Mouse (Mus musculus) Patski (cell line): ENCODE measurements around the gene Hdac5. TPM values are rescaled to one million over a fixed set of nuclear protein-coding genes. Genes with fewer than 3 reads are reported as not detected.

Experiments
- ATAC-seq: fragments of 100-300 bp; one replicate; pipeline ENCODE4 v1.8.0; 2021
- CTCF ChIA-PET: fragments of 350-600 bp; sonication (Branson Sonifier 250); formaldehyde crosslinking; loops from one replicate; lab custom pipeline; 2022; ENCODE audit warnings: inconsistent platforms; lab: Charles Lee
- POLR2A ChIA-PET: fragments of 350-600 bp; sonication (Branson Sonifier 250); formaldehyde crosslinking; loops from one replicate; lab custom pipeline; 2022; ENCODE audit warnings: antibody characterized with exemption, inconsistent platforms; lab: Charles Lee
- DNase-seq: peaks from one replicate; pipeline ENCODE4 v3.0.0-alpha.2; 2011; ENCODE audit warnings: low read depth, low spot score
- H3K27me3 ChIP-seq: fragments of 371-371 bp; one replicate; pipeline ENCODE4 v1.5.1; 2021
- CTCF ChIP-seq: fragments of 100-300 bp; IDR thresholded peaks from one replicate; pipeline ENCODE4 v1.5.1; 2021
- in situ Hi-C: fragments of 300-500 bp; cut with MboI; formaldehyde crosslinking; loops from 3 replicates; pipeline ENCODE4 v1.11.1; 2018; ENCODE audit warnings: low pct_unique_long_range_greater_than_20kb, mixed read lengths
- polyA plus RNA-seq: library from polyadenylated mRNA; unstranded; gene quantifications from one replicate; pipeline ENCODE4 v1.2.3, GENCODE M21; 2021

Gene Hdac5
- 63.8 TPM for polyA plus RNA-seq

DNA sequence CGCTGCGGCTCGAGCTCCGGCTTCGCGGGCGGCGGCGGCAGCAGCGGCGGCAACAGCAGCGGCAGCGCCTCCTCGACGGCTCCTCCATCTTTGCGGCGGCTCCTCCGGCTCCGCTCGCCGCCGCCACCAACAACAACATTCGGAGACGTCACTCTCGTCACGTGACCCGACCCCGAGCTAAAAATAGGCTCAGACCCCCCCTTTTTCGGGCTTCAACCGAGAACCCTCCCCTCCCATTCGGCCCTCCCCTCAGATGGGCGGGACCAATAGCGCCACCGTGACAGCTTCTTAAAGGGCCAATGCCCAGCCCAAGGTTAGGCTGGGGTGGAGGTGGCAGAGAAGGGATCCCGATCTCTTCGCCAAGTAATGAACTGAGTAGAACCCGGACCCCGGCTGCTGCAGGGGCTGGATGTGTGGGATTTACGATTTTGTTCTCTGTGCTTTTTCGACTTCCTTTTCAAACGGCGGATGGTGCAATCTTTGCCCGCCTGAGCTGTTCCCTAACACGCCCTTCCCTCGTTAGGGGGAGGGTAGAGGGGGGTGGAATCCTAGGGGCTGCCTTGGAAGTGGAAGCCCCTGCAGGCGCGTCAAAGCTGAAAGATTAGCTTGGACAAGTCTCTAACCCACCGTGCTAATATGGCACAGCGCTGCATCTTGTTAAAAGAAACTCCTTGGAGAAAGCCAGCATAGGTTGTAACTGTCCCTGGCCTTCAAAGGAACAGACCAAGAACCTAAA is at the start of gene Hdac5:
Gene Hdac5, minus strand, starts transcription at position 161 of the 736 bp plus-strand sequence.
- TF ChIP-seq CTCF = no peak
- ChIA-PET CTCF (interaction anchor here (0.8 to 2.0 kb wide), 5 partner anchors 11 to 74 kb away, joined by 3 to 4 read pairs (median 3); partner anchors contain the start of genes BC030867 and Tmem101), POLR2A (interaction anchor here (0.7 to 1.4 kb wide), 3 partner anchors 13 to 22 kb away, joined by 3 to 4 read pairs (median 4); no protein-coding TSS in a partner anchor)
- ATAC-seq (peak; percentile 77), DNase-seq (no peak)
- in situ Hi-C loops = no loop called here
- H3K27me3 ChIP-seq = peaks cover 8% of the 10 kb centered on the region

DNA sequence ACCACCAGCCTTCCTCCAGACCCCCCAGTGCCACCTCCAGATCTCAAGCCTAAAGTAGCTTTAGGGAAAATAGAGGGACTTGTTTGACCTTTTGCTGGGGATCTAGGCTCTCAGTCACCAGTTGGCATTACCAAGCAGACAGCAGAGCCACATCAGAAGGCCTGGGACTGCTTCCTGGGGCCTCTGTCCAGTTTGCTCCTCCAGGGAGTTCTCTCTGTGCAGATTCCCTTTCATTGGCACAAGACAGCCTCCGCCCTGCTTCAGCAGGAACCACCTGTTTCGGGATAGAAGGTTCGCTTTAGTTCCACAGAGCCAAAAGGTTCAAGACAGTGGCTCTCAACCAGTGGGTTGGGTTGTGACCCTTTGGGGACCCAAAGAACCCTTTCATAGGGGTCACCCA is 49.6 kb upstream of the Hdac5 start:
- ChIA-PET CTCF (no interaction called here), POLR2A (interaction anchor here (1.5 kb wide), 1 partner anchor 12 kb away, joined by 4 read pairs; no protein-coding TSS in a partner anchor)
- H3K27me3 ChIP-seq = peaks cover 3% of the 10 kb centered on the region
- DNase-seq = no peak
- ATAC-seq = no peak
- in situ Hi-C loops = loop anchor here (5.0 kb wide), 1 partner anchor 87 kb away; no protein-coding TSS in a partner anchor
- no peak for TF ChIP-seq CTCF

- peaks cover 9% of the 10 kb centered on the region for H3K27me3 ChIP-seq
- DNase-seq = no peak
- POLR2A ChIA-PET = interaction anchor here (0.6 kb wide), 1 partner anchor 1419 kb away, joined by 3 read pairs; no protein-coding TSS in a partner anchor
- CTCF ChIA-PET = interaction anchor here (1.4 kb wide), 1 partner anchor 157 kb away, joined by 3 read pairs; no protein-coding TSS in a partner anchor
- in situ Hi-C loops = loop anchor here (5.0 kb wide), 1 partner anchor 85 kb away; no protein-coding TSS in a partner anchor
- no peak for ATAC-seq
- no peak for TF ChIP-seq CTCF
Measured at GRCm38 (mm10) chr11:102277754-102278153, 47.8 kb upstream of the Hdac5 start.

GRCm38 (mm10) chr11:102276411-102276915 is 46.5 kb upstream of the Hdac5 start:
- in situ Hi-C loops = loop anchor here (5.0 kb wide), 1 partner anchor 84 kb away; no protein-coding TSS in a partner anchor
- CTCF ChIA-PET = interaction anchor here (1.1 to 1.8 kb wide), 4 partner anchors 9 to 82 kb away, joined by 3 to 6 read pairs (median 5); partner anchors contain the start of gene BC030867
- ATAC-seq (no peak), DNase-seq (no peak)
- POLR2A ChIA-PET = no interaction called here
- peaks cover 13% of the 10 kb centered on the region for H3K27me3 ChIP-seq
- TF ChIP-seq CTCF = no peak

DNA sequence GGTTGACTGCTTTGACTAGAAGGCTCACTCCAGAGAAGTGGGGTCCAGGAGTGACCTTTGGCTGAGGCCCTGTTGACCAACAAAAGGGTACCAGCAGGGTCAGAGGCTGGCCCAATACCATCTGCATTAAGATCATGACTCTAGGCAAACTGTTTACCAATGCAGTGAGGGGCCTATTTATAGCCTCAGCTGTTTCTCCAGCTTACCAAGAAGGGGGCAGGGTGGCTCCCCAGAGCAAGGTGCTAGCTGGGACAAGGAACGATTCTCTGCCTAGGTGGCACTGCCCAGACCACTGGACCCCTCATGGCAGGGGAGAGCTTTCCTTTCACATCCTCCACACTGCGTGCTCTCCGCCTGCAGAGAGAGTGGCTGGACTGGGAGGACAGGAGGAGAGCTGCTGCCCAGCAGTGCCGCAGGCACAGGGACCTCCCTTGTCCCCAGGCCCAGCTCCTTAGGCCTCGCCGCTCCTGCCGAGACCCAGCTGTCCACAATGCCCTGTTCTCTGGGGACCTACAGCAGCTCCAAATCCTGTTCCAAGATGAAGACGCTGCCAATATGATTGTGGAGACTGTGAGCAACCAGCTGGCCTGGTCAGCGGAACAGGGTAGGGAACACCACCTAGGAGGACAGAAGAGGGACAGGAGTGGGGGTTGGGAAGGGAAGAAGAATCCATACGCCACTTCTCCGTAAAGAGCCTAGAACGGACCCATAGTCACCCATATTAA is 38.7 kb upstream of the Hdac5 start, which contains the start of gene Asb16:
Gene Asb16, plus strand, starts transcription at position 224 of the 725 bp plus-strand sequence.
- TF ChIP-seq CTCF = no peak
- ChIA-PET POLR2A (interaction anchor here (0.5 to 0.6 kb wide), 2 partner anchors 18 to 85 kb away, joined by 3 to 4 read pairs; no protein-coding TSS in a partner anchor), CTCF (interaction anchor here (0.6 to 3.8 kb wide), 3 partner anchors 20 to 39 kb away, joined by 3 to 15 read pairs (median 4); partner anchors contain the start of genes BC030867 and Hdac5)
- ATAC-seq (no peak), DNase-seq (no peak)
- in situ Hi-C loops = no loop called here
- peaks cover 8% of the 10 kb centered on the region for H3K27me3 ChIP-seq

DNA sequence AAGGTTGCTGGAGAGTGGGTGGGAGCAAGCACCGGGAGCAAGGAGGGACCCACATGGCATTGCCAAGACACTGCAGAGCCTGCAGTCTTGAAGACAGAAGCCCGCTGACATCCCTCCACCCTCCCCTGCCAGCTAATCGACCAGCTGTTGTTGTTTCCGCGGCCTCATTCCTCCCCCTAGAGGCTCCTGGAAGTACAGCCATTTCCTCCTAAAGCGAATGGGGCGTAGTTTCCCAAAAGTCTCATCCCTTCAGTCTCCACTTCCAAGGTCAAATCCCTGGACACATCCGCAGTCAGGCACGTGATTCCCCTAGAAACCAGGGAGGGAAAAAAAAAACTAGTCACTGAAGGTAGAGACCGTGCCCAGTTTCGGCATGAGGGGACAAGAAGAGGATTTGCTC is 37.5 kb upstream of the Hdac5 start:
- peaks cover 1% of the 10 kb centered on the region for H3K27me3 ChIP-seq
- ATAC-seq (no peak), DNase-seq (no peak)
- CTCF ChIA-PET = interaction anchor here (1.4 to 3.8 kb wide), 6 partner anchors 8 to 198 kb away, joined by 3 to 15 read pairs (median 5); partner anchors contain the start of genes BC030867 and Hdac5
- POLR2A ChIA-PET = interaction anchor here (0.6 to 1.3 kb wide), 3 partner anchors 12 to 390 kb away, joined by 4 to 8 read pairs (median 7); no protein-coding TSS in a partner anchor
- TF ChIP-seq CTCF = no peak
- in situ Hi-C loops = no loop called here

GRCm38 (mm10) chr11:102266631-102267355 is 36.8 kb upstream of the Hdac5 start:
- ATAC-seq = no peak
- in situ Hi-C loops = no loop called here
- TF ChIP-seq CTCF = no peak
- DNase-seq = no peak
- ChIA-PET CTCF (interaction anchor here (1.4 to 3.8 kb wide), 6 partner anchors 9 to 198 kb away, joined by 3 to 15 read pairs (median 5); partner anchors contain the start of genes BC030867 and Hdac5), POLR2A (interaction anchor here (0.6 to 1.3 kb wide), 3 partner anchors 13 to 391 kb away, joined by 4 to 8 read pairs (median 7); no protein-coding TSS in a partner anchor)
- no peaks in the 10 kb centered on the region for H3K27me3 ChIP-seq

DNA sequence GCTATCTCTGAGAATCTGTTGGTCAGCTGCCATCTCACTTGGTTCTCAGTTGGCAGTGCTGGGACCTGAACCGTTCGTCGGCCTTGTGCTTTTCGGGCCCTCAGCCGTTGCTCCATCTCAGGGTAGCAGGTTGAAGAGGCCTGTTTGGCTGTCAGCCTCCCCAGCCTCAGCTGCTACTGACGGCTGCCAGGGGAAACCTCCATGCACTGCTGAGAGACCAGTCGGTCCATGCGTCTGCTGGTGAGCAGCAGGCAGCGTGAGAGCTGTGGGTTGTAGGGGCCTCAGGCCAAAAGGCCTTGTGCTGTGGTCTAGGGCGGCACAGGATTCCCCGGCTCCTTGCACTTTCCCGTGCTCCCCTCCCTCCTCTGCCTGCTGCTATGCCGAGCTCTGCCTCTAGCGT is 35.9 kb upstream of the Hdac5 start:
- POLR2A ChIA-PET = no interaction called here
- no peak for ATAC-seq
- in situ Hi-C loops = no loop called here
- no peak for TF ChIP-seq CTCF
- H3K27me3 ChIP-seq = no peaks in the 10 kb centered on the region
- CTCF ChIA-PET = interaction anchor here (2.5 to 3.8 kb wide), 2 partner anchors 9 to 18 kb away, joined by 10 to 15 read pairs; partner anchors contain the start of gene BC030867
- DNase-seq = no peak

DNA sequence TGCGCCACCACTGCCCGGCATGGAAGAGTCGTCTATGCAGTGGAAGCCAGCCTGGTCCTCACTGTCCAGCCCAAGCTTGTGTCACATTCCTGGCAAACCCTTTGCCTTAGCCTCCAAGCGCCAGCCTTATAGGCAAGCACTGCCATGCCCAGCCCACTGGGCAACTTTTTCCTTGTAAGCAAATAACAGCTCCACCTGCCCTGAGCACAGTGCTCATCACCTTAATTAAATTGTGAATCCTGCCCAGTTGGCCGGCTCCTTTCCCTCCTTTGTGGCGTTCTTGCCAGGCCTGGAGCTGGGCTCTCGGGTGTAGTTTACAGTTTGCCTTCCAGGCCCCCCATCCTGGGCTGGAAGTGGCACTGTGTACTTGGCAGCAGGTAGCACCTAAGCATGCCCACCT is 33.2 kb upstream of the Hdac5 start:
- in situ Hi-C loops = no loop called here
- ChIA-PET POLR2A (no interaction called here), CTCF (no interaction called here)
- TF ChIP-seq CTCF = no peak
- ATAC-seq (no peak), DNase-seq (no peak)
- no peaks in the 10 kb centered on the region for H3K27me3 ChIP-seq
